16 mouse cellular contexts compared by ENCODE assay signal in the genomic region with DNA sequence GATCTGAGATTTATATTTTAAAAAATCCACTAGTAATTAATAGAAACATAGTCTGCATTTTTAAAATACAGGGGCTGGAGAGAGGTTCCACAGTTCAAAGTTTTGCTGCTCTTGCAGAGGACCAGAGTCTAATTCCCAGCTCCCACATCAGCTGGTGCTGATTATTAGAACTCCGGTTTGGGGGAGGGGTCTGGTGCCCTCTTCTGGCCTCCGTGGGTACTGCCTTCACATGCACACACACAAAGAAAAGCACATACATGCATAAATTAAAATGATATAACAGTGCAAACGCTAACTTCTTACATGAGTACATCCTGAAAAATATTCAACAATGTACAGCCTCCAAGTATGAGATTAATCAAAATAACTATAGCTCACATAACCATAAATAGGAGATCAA. TPM values are rescaled to one million over a fixed set of nuclear protein-coding genes. Genes with fewer than 3 reads are reported as not detected.
DNase-seq lines count a peak whose midpoint lies in the region; ATAC-seq and TF ChIP-seq lines count a peak whose summit lies in the region.
"Had no signal": no experiment of that assay in that cellular context is flagged by ENCODE, and none has a peak within 500 bp of the region (broad histone marks: within the 10 kb centered on the region; RNA-seq: fewer than 3 reads in every experiment).

No protein-coding gene starts in this region.

- TF ChIP-seq EP300 in lung, postnatal 0 days (IDR thresholded peaks at IDR 0.05): no peak
- TF ChIP-seq EP300 in MEL (IDR thresholded peaks at IDR 0.05; ENCODE audit: low read depth in 1 of 2, low read length in 2 of 2): no peak
- no peak for TF ChIP-seq EP300 in stomach, postnatal 0 days (optimal IDR thresholded peaks at IDR 0.05)

- no peak for TF ChIP-seq POLR2A in MEL (IDR thresholded peaks at IDR 0.05; ENCODE audit: control insufficient read depth in 1 of 2, insufficient read depth in 1 of 2, low read depth in 1 of 2, low read length in 2 of 2, poor library complexity in 1 of 2)

- no peak overlapping the region for H3K4me3 ChIP-seq in intestine, postnatal 0 days (ENCODE audit: low read depth, low read length)
- no peak overlapping the region for H3K4me3 ChIP-seq in intestine, embryonic 16.5 days (ENCODE audit: low read length)
- H3K4me3 ChIP-seq in lung, postnatal 0 days (ENCODE audit: low read depth, low read length): no peak overlapping the region
- H3K4me3 ChIP-seq in MEL (ENCODE audit: control insufficient read depth in 1 of 2, insufficient read depth in 1 of 2, low read depth in 2 of 2, low read length in 2 of 2): no peak overlapping the region
- H3K4me3 ChIP-seq in stomach, postnatal 0 days (ENCODE audit: low read depth, low read length): no peak overlapping the region
- H3K4me3 ChIP-seq: embryonic facial prominence, embryonic 12.5 days; limb, embryonic 12.5 days; midbrain, embryonic 12.5 days had no signal

- TF ChIP-seq RAD21 in MEL (IDR thresholded peaks at IDR 0.05; ENCODE audit: low read depth, low read length): peak; percentile 23

- H3K9me3 ChIP-seq in intestine, postnatal 0 days (ENCODE audit: control insufficient read depth): no peaks in the 10 kb centered on the region
- H3K9me3 ChIP-seq in intestine, embryonic 16.5 days (ENCODE audit: control insufficient read depth, low read length): no peaks in the 10 kb centered on the region
- H3K9me3 ChIP-seq in lung, postnatal 0 days (ENCODE audit: low read length): no peaks in the 10 kb centered on the region
- no peaks in the 10 kb centered on the region for H3K9me3 ChIP-seq in MEL (replicated peaks; ENCODE audit: insufficient read depth, low read length)
- no peaks in the 10 kb centered on the region for H3K9me3 ChIP-seq in stomach, postnatal 0 days (ENCODE audit: control insufficient read depth, low read length)
- H3K9me3 ChIP-seq: embryonic facial prominence, embryonic 12.5 days had no signal

- H3K9ac ChIP-seq in intestine, postnatal 0 days (ENCODE audit: low read depth, low read length): no peak overlapping the region
- no peak overlapping the region for H3K9ac ChIP-seq in intestine, embryonic 16.5 days (ENCODE audit: low read depth, low read length)
- no peak overlapping the region for H3K9ac ChIP-seq in lung, postnatal 0 days (replicated peaks; ENCODE audit: low read depth)
- no peak overlapping the region for H3K9ac ChIP-seq in MEL (ENCODE audit: control insufficient read depth, low read depth, low read length, poor library complexity, severe bottlenecking)
- no peak overlapping the region for H3K9ac ChIP-seq in stomach, postnatal 0 days (ENCODE audit: low read length)
- H3K9ac ChIP-seq: embryonic facial prominence, embryonic 12.5 days; limb, embryonic 12.5 days; midbrain, embryonic 12.5 days had no signal

- H3K27ac ChIP-seq in intestine, postnatal 0 days (ENCODE audit: low read depth, low read length): no peak overlapping the region
- H3K27ac ChIP-seq in intestine, embryonic 16.5 days (ENCODE audit: low read length): no peak overlapping the region
- no peak overlapping the region for H3K27ac ChIP-seq in lung, postnatal 0 days (ENCODE audit: low read length)
- no peak overlapping the region for H3K27ac ChIP-seq in MEL (ENCODE audit: control insufficient read depth, low read depth, low read length)
- no peak overlapping the region for H3K27ac ChIP-seq in stomach, postnatal 0 days (replicated peaks)
- H3K27ac ChIP-seq: embryonic facial prominence, embryonic 12.5 days; limb, embryonic 12.5 days; midbrain, embryonic 12.5 days had no signal

- H3K36me3 ChIP-seq in intestine, postnatal 0 days (ENCODE audit: control insufficient read depth, insufficient read depth): no peaks in the 10 kb centered on the region
- H3K36me3 ChIP-seq in intestine, embryonic 16.5 days (ENCODE audit: control insufficient read depth, insufficient read depth, low read length): no peaks in the 10 kb centered on the region
- no peaks in the 10 kb centered on the region for H3K36me3 ChIP-seq in lung, postnatal 0 days (ENCODE audit: insufficient read depth, low read length)
- H3K36me3 ChIP-seq in MEL (ENCODE audit: control insufficient read depth in 1 of 2, insufficient read depth in 2 of 2, low read length in 2 of 2): no peaks in the 10 kb centered on the region
- H3K36me3 ChIP-seq in stomach, postnatal 0 days (ENCODE audit: control insufficient read depth, insufficient read depth, low read length): no peaks in the 10 kb centered on the region
- H3K36me3 ChIP-seq: embryonic facial prominence, embryonic 12.5 days; limb, embryonic 12.5 days had no signal

- H3K4me1 ChIP-seq in intestine, postnatal 0 days (replicated peaks; ENCODE audit: control insufficient read depth, insufficient read depth, low read length): no peaks in the 10 kb centered on the region
- no peaks in the 10 kb centered on the region for H3K4me1 ChIP-seq in intestine, embryonic 16.5 days (ENCODE audit: control insufficient read depth, insufficient read depth, low read length)
- H3K4me1 ChIP-seq in lung, postnatal 0 days (ENCODE audit: insufficient read depth, low read depth, low read length): no peaks in the 10 kb centered on the region
- no peaks in the 10 kb centered on the region for H3K4me1 ChIP-seq in MEL (ENCODE audit: control insufficient read depth in 1 of 2, insufficient read depth in 2 of 2, low read length in 2 of 2)
- H3K4me1 ChIP-seq in stomach, postnatal 0 days (replicated peaks; ENCODE audit: control insufficient read depth, insufficient read depth): no peaks in the 10 kb centered on the region
- H3K4me1 ChIP-seq: embryonic facial prominence, embryonic 12.5 days; limb, embryonic 12.5 days had no signal

- 80% methylated on average over 3 of the region's 3 CpGs for WGBS in intestine, postnatal 0 days
- WGBS in intestine, embryonic 16.5 days: 78% methylated on average over 3 of the region's 3 CpGs
- 78% methylated on average over 3 of the region's 3 CpGs for WGBS in lung, postnatal 0 days
- 78% methylated on average over 3 of the region's 3 CpGs for WGBS in stomach, postnatal 0 days

- DNase-seq in lung, postnatal 0 days (ENCODE audit: low spot score): no peak
- no peak for DNase-seq in lung, postnatal 36 days
- DNase-seq in MEL (ENCODE audit: low read depth, low spot score): peak; percentile 10
- no peak for DNase-seq in stomach, postnatal 0 days (ENCODE audit: low spot score)
- no peak for DNase-seq in T-cell, adult 2 months (ENCODE audit: low spot score)
- DNase-seq: adrenal gland, postnatal 25 days; cerebellum, postnatal 36 days; heart, postnatal 10 days; layer of hippocampus, postnatal 36 days; lung, postnatal 10 days; thymus, postnatal 25 days had no signal

- no peaks in the 10 kb centered on the region for H3K79me2 ChIP-seq in MEL (ENCODE audit: control insufficient read depth, insufficient read depth, low read length, poor library complexity)

- H3K4me2 ChIP-seq in intestine, postnatal 0 days (replicated peaks; ENCODE audit: low read depth): no peak overlapping the region
- no peak overlapping the region for H3K4me2 ChIP-seq in intestine, embryonic 16.5 days (ENCODE audit: low read depth, low read length)
- no peak overlapping the region for H3K4me2 ChIP-seq in lung, postnatal 0 days (replicated peaks; ENCODE audit: low read depth, low read length)
- H3K4me2 ChIP-seq in stomach, postnatal 0 days (replicated peaks; ENCODE audit: low read depth): no peak overlapping the region
- H3K4me2 ChIP-seq: embryonic facial prominence, embryonic 12.5 days; limb, embryonic 12.5 days; midbrain, embryonic 12.5 days had no signal

- ATAC-seq in intestine, postnatal 0 days: no peak
- no peak for ATAC-seq in intestine, embryonic 16.5 days
- ATAC-seq in lung, postnatal 0 days: no peak
- no peak for ATAC-seq in stomach, postnatal 0 days (ENCODE audit: low FRiP score, low TSS enrichment)

- peak; percentile 32 for TF ChIP-seq CTCF in intestine, postnatal 0 days (IDR thresholded peaks at IDR 0.05; ENCODE audit: low read depth)
- peak; percentile 26; the same call in 1 of the 2 replicates for TF ChIP-seq CTCF in lung, postnatal 0 days (IDR thresholded peaks at IDR 0.05)
- peak; percentile 24 to 57 (median 31); a peak in 5 of 6 replicates for TF ChIP-seq CTCF in MEL (IDR thresholded peaks at IDR 0.05 in 2 of 3, conservative IDR thresholded peaks at IDR 0.05 in 1 of 3; ENCODE audit: control insufficient read depth in 1 of 3, insufficient read depth in 1 of 3, low read depth in 2 of 3, low read length in 3 of 3, poor library complexity in 1 of 3, severe bottlenecking in 1 of 3)
- TF ChIP-seq CTCF in stomach, postnatal 0 days (IDR thresholded peaks at IDR 0.05; ENCODE audit: low read depth): peak; percentile 37

- H3K27me3 ChIP-seq in intestine, postnatal 0 days (replicated peaks; ENCODE audit: control insufficient read depth, insufficient read depth, low read length): no peaks in the 10 kb centered on the region
- no peaks in the 10 kb centered on the region for H3K27me3 ChIP-seq in intestine, embryonic 16.5 days (replicated peaks; ENCODE audit: control insufficient read depth, insufficient read depth, low read length)
- no peaks in the 10 kb centered on the region for H3K27me3 ChIP-seq in lung, postnatal 0 days (replicated peaks; ENCODE audit: insufficient read depth, low read length)
- H3K27me3 ChIP-seq in MEL (ENCODE audit: control insufficient read depth in 1 of 2, insufficient read depth in 2 of 2, low read length in 2 of 2): no peaks in the 10 kb centered on the region
- H3K27me3 ChIP-seq in stomach, postnatal 0 days (ENCODE audit: control insufficient read depth, insufficient read depth, low read length): no peaks in the 10 kb centered on the region
- H3K27me3 ChIP-seq: embryonic facial prominence, embryonic 12.5 days; limb, embryonic 12.5 days; midbrain, embryonic 12.5 days had no signal

TF ChIP-seq in MEL, 35 proteins besides CTCF, POLR2A, EP300 and RAD21:
- TF ChIP-seq KAT2A (conservative IDR thresholded peaks at IDR 0.05; ENCODE audit: low read depth, low read length): no peak
- peak; percentile 24; the same call in 1 of the 2 replicates for TF ChIP-seq SMC3 (IDR thresholded peaks at IDR 0.05; ENCODE audit: low read depth, low read length)

RNA-seq across cellular contexts. Expression of a gene that starts 50.5 kb away (rescaled TPM):
- polyA plus RNA-seq in intestine, postnatal 0 days (2015; fragmentation: Nextera tagmentation; extraction: Ambion mirVana): 0.52 and 0.77 TPM in 2 replicates
- polyA plus RNA-seq in intestine, embryonic 16.5 days (2015; fragmentation: Nextera tagmentation; extraction: Ambion mirVana): 1.4 and 1.5 TPM in 2 replicates
- 0.17 and 0.27 TPM in 2 replicates for polyA plus RNA-seq in lung, postnatal 0 days (2015; fragmentation: Nextera tagmentation; extraction: Ambion mirVana)
- total RNA-seq in MEL (2012; rRNA removed): not detected in 2 replicates
- not detected for polyA plus RNA-seq in MEL (2012; ENCODE audit: insufficient read depth in 1 of 2, insufficient read length in 2 of 2, low read depth in 1 of 2, low replicate concordance in 2 of 2, missing spikeins in 1 of 2)
- polyA plus RNA-seq in stomach, postnatal 0 days (2015; fragmentation: Nextera tagmentation; extraction: Ambion mirVana): 0.45 and 0.48 TPM in 2 replicates
